Mouse (Mus musculus) bone marrow, adult 2 months (tissue): ENCODE data around the gene Hk3. TPM values are rescaled to one million over a fixed set of nuclear protein-coding genes. Genes with fewer than 3 reads are reported as not detected.

ENCODE experiments used
- H3K27ac ChIP-seq: fragments of 200-500 bp; 2 replicates; pipeline ENCODE4 v1.5.1; 2012; ENCODE audit warnings: low read depth, mild to moderate bottlenecking, control low read depth, inconsistent platforms, low read length; ENCODE audit not compliant: control insufficient read depth, poor library complexity, insufficient read depth
- H3K4me1 ChIP-seq: fragments of 200-500 bp; 2 replicates; pipeline ENCODE4 v1.6.1; 2011; ENCODE audit warnings: low read length; ENCODE audit not compliant: control insufficient read depth, insufficient read depth
- H3K4me3 ChIP-seq: fragments of 200-500 bp; replicated peaks from 2 replicates; pipeline ENCODE3; 2011; ENCODE audit warnings: mild to moderate bottlenecking, low read depth, low read length, control low read depth; ENCODE audit not compliant: control insufficient read depth
- POLR2A ChIP-seq: fragments of 200-500 bp; IDR thresholded peaks from 2 replicates; pipeline ENCODE4 v1.6.1; 2011; ENCODE audit warnings: low read depth, mild to moderate bottlenecking, control low read depth, low read length, borderline replicate concordance; ENCODE audit not compliant: control insufficient read depth
- WGBS: fragments of 180-500 bp; shearing (Covaris S2); methylation state at CpG from one replicate; pipeline ENCODE4 v1.1.7; 2018; 5-methylcytosine and 5-hydroxymethylcytosine counted together
- polyA plus RNA-seq: library from polyadenylated mRNA; stranded (reverse); fragments of >200 nt; gene quantifications from 2 replicates; pipeline ENCODE4 v1.2.4, GENCODE M21; 2011; ENCODE audit warnings: low replicate concordance; ENCODE audit not compliant: missing spikeins, insufficient read depth, insufficient read length

Gene Hk3
- polyA plus RNA-seq, 1 experiment = 96.1 TPM

DNA sequence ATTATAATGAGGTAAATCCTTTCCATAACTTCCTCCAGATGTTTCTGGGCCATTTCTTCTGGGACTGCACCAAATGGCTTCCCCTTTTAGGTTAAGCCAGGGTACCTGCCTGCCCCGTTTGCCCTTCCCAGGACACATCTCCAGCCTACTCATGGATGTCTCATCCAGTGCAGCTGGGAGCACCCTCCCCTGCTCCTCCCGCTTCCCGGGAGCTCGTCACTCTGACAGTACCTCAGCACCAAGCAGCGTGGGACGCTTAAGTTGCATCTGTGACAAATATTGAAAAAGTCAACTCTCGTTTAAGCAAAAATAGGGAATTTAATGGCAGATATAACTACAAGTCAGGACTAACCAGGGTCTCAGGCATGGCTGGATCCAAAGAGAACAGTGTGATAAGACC is 63.9 kb downstream of the Hk3 start:
- no peak overlapping the region for H3K27ac ChIP-seq
- no peak overlapping the region for H3K4me3 ChIP-seq
- TF ChIP-seq POLR2A = no peak
- whole genome bisulfite sequencing = 76% methylated on average over 7 of the region's 7 CpGs
- H3K4me1 ChIP-seq = no peaks in the 10 kb centered on the region

Other genes with a start within 250 kb of the Hk3 start
- 3.1 TPM in 1 of 2 replicates, not detected in the other for gene Eif4e1b, start 237.4 kb downstream of the Hk3 start, polyA plus RNA-seq
- 11.8 and 12.0 TPM in 2 replicates for gene Tspan17, start 232.0 kb downstream of the Hk3 start, polyA plus RNA-seq
- gene Unc5a, start 72.0 kb downstream of the Hk3 start, polyA plus RNA-seq = 0.79 and 1.4 TPM in 2 replicates
- gene Uimc1, start 78.9 kb upstream of the Hk3 start, polyA plus RNA-seq = 48.4 and 70.3 TPM in 2 replicates
- gene Zfp346, start 83.9 kb upstream of the Hk3 start, polyA plus RNA-seq = 12.2 and 19.8 TPM in 2 replicates
- not detected in 2 replicates for gene Gm17617, start 112.2 kb upstream of the Hk3 start, polyA plus RNA-seq
- not detected in 2 replicates for gene Fgfr4, start 131.3 kb upstream of the Hk3 start, polyA plus RNA-seq
- 20.1 and 45.9 TPM in 2 replicates for gene Nsd1, start 188.4 kb upstream of the Hk3 start, polyA plus RNA-seq